Mouse (Mus musculus) brain, adult 2 months (tissue): ENCODE results near the gene Mtus2.
"Not testable (repeated sequence)": the region's sequence is repeated elsewhere in the genome, so short reads cannot be mapped to it uniquely, and the experiment has no call there.

Source experiments
- DNase-seq: peaks from one replicate; pipeline ENCODE4 v3.0.0; 2011; ENCODE audit warnings: low read depth, low spot score

The Mtus2 gene

GRCm38 (mm10) chr5:148107890-148108289, 150.8 kb downstream of the Mtus2 start:
- no peak for DNase-seq

DNA sequence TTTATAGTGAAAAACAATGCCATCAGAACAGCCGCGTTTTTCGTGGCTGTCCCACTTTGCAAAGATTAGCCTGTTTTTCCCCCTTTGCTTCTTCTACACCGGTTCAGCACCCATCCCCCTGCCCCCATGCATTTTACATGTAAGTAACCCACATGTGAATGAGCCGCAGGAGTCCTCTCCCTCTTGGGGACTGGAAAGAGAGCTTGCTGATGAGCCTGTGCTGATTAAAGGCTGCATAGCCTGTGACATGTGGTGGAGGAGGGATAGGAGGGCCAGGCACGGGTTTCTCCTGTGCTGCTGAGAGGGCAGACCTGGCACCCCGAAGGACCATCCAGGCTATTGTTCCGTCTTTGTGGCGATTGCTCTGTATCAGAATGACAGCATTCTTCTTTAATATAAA, 151.2 kb downstream of the Mtus2 start:
- no peak for DNase-seq

DNA sequence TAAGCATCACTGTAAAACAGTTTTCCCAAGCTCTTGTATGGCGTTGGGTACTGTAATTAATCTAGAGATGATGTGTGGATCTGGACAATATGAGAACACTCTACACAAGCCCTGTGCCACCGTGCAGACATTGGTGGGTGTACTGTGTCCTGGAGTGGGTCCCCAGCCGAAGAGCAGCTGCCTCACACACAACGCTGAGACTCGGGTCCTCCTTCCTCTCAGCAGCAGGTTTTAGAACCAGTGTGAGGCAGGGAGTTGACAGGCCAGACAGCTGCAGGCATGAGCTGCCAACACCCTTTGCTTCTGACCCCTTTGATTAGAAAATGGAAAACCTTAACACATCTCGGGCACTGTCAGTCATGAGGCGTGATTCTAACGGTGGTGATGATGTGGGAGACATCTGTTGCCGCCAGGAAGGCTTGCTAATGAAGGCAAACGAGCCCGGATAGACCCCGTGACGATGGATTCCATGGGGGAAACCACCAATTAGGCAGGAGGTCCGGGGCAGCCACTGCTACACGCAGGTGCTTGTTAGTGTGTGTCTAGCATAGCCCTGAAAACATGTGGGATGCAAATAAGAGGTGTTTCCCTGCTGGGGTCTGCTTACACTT, 158.2 kb downstream of the Mtus2 start:
- no peak for DNase-seq

DNA sequence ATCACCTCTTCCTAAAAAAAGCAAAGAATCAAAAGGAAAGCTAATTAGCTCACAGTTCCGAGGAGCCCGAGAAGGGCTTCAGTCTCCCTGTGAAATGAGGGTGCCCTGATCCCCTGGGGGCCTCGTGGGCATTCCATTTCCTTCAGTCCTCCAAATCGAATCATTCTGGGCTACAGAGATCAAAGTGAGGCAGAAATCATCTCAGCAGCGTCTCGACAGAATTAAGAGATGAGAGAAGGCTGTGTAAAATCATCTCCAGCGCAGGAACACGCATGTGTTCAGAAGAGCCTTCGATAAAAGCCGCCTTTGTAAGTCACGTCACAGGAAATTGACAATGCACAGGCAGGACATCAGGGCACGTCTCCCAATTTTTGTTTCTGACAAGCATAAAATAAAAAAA, 167.2 kb downstream of the Mtus2 start:
- no peak for DNase-seq

- DNase-seq, result peak; percentile 93
Measured at GRCm38 (mm10) chr5:148130691-148131457, 173.8 kb downstream of the Mtus2 start.

DNA sequence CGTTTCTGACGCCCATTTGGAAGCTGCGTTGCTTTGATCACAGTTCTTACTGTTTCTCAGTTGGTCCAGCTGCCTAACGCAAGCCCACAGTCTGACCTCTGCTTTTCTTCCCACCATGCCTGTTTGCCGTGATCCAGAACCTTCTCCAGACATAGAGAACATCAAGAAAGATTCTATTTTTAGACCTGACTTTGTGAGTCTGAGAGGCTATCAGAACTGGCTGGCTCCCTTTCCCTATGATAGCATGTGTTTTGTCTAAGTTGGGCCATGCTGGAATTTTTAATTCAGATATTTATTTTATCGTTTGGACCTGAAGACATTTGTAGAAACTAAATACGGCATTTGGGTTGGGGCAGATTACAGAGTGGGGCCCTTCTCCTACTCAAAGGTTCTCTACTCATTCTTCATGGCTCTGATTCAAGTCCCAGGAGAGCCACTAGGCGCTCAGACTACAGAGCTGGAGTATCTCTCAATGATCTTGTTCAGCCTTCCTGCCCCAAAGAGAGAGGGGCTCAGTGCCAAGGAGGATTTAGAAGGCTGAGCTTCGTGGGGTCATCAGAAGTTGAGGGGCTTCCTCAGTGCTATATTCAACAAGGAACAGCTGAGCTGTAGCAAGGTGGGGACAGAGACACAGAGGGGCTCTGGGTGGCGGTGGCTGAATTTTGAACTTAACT, 174.5 kb downstream of the Mtus2 start:
- no peak for DNase-seq

DNA sequence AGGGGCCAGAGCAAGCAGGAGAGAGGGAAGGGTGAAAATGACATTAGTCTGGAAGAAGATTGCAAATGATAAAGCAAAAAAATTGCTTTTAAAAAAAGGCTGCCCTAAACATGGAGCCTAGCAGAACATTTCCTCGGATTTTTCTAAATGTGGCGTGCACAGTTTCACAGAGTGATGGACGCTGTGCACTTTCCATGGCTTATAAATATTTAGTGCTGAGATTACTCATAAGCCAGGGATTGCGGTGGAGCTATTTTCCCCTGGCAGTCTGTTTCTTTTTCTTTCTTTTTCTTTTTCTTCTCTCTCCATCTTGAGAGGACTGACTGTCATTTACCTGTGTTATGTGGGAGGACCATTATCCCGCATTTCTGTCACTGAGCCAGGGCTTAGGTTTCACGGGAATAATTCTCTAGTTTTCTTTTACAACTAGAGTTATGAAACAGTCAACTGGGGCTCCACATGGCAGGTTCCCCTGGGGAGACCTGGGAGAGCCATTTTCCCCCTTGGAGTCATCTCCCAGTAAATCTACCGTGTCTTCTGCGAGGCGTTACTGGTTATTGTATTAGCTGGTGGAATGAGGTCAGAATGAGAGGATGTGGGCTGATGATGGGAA, 176.4 kb downstream of the Mtus2 start:
- peak; percentile 72 for DNase-seq

DNA sequence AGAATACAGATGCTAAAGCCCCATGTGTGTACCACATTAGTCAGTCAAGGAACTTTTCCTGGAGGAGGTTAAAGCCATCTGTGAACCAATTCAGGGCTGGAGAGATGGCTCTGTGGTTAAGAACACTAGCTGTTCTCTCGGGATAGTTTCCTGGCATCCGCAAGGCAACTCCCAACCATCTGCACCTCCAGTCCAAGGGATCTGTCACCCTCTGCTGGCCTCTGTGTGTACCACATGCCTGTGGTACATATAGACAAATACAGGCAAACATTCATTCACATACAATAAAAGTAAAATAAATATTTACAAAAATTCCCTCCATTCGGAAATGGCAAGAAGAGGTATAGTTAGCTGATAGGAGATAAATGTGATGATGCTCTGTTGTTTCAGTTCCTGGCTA, 184.5 kb downstream of the Mtus2 start:
- DNase-seq, result peak; percentile 33

DNA sequence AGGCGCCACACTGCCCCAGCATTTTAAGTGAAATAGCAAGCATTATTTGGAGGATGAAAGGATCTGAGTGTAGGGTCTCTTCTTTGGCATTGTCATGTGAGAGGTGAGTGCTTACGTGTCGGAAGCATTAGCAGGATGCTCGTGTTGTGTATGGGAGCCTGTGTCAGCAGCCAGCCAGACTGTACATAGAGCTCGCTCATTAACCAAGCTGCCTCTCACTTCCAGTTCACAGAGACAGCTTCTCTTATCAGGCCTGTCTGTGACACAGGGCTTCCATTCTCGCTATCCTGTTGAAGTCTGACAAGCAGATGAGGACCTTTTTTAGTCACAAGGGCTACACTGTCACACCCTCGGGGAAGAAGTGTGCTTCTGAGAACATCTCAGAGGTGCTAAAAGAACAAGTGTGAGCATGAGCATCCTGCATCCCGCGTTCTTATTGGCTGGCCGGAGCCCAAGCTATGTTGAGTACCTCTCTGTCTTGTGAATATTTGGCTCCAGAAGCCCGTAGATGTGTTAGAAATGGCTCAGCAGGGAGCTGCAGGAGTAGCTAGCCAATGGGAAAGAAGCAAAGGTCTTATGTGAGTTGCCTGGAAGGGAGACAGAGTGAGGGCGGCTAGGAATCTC, 189.2 kb downstream of the Mtus2 start:
- peak; percentile 86 for DNase-seq

GRCm38 (mm10) chr5:148151894-148152599, 194.9 kb downstream of the Mtus2 start:
- DNase-seq, result no peak

GRCm38 (mm10) chr5:148152600-148153402, 195.7 kb downstream of the Mtus2 start:
- peak; percentile 36 for DNase-seq

- no peak for DNase-seq
Measured at GRCm38 (mm10) chr5:148153403-148153713, 196.2 kb downstream of the Mtus2 start.

DNA sequence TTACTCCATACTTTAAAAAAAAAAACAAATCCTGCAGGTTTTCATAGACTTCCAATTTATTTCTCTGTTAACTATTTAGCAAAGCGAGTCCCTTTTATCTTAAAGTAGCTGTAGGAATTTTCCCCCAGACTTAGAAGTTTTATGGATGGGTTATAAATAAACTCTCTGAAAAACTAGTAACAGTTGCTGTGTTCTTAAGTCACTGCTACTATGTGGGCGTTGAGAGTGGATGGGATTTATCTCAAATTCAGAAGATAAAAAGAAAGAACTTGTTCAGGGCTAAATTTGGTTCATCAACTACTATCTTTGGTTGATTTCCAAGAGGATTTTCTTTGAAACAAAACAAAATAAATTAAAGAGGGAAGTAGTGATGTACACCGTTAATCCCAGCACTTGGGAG, 197.6 kb downstream of the Mtus2 start:
- peak; percentile 73 for DNase-seq

DNA sequence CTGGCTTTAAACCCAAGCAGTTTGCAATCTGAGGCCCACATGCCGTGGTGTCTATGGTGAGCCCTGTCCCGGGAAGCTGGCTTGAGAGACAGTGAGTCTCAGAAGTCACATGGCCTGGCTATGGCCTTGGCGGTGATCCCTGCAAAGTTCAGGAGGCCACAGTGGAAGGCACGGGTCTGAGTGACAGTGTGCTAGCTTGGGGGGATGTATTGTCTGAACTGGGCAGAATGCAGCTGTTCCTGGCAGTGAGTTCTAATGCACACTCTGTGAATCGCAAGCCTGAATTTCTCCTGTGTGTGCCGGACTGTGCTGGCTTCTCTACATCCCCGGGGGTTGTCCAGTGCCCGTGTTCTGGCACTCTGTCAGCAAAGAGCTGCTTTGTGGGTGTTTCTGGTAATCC, 202.2 kb downstream of the Mtus2 start:
- no peak for DNase-seq

DNA sequence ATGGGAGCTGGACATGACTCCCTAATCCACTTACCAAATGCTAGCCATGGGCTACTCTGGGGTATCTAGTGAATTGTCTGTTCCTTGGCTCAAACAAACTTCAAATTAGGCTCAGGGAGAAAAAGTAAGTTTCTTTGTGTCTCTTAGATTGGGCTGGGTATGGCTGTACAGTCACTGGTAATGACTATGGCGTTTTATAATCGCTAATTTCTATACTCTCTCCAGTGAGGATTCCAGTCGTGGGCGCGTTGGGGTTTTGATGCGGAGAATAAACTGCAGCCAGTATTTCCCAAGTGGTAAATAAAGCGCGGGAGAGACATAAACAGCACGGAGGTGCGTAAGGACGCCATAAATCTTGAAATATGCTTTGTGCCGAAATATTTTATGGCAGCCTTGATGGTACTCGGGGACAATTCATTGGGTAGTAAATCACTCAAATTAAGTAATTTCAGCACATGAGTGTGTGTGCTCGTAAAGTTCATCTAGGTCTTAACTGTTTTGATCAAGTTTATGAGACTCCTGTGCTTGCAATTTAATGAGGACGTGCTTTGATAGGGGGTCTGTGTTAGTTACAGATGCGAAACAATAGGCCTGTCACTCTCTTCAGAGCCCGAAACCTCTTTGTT, 203.5 kb downstream of the Mtus2 start:
- no peak for DNase-seq

DNA sequence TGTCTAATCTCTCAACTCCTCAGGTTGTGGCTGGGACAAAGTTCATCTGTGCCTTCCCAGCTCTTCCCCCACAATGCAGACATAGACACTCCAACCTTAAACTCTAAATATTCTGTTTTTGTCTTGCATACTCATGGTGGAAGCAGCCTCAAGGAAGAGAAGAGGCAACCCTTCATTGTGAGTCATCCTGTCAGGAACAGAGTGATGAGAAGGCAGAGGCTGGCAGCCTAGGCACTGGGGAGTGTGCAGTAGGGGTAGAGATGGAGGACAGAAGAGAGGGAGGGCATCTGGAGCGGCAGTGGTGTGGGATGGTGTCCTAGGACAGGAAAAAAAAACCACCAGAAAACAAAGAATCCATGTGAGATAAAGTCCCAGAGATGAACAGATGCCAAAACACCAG, 208.0 kb downstream of the Mtus2 start:
- DNase-seq, result peak; percentile 52

GRCm38 (mm10) chr5:148175091-148175490, 218.0 kb downstream of the Mtus2 start:
- no peak for DNase-seq

DNA sequence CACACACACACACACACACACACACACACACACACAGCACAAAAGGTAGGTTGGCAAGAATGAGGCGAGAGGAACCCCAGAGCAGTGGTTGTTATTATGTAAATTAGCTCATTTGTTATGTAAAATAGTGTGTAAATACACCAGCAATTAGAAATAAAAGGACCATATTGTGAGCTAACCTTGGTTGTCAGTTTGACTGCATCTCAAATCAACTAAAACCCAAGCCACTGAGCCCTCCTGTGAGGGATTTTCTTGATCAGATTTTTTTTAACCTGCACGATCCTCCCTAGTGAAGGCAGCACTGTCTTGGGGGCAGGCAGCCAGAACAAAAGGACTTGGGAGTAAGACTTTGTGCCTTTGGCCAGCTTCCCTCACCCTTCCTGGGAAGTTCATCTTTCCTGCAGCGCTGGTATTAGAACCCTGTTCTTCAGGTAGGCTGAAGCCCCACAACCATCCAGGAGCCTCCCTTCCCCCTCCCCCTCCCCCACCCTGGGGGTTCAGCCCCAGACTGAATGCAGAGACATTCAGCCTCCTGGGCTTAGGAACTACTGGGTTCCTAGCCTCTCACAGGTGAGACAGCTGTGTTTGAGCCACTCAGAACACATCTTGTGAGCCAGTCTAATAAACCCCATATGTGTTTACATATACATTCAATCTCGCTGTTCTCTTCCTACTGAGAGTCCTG, 218.8 kb downstream of the Mtus2 start:
- no peak for DNase-seq

GRCm38 (mm10) chr5:148176539-148176938, 219.4 kb downstream of the Mtus2 start:
- DNase-seq, result not testable (repeated sequence)

DNA sequence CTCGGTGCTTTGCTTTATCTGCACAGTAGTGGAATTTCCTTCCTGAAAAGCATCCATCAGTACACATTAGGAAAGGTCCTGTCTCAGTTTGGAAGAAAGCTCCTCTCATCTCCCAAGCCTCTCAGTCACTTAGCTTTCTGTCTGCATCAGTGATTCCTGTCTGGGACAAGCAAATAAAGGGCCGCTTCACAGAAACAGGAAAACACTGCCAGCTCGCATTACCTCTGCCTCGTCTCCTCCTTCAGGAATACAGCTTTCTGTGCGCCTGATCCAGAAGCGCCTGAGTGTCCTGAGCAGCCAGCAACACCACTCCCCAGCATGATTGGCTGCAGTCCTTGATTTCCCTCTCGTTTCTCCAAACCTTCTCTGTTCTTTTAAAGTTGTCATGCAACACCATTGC, 222.1 kb downstream of the Mtus2 start:
- no peak for DNase-seq
